Mouse (Mus musculus) intestine, postnatal 0 days (tissue): ENCODE results near the gene Cd3e. TPM values are rescaled to one million over a fixed set of nuclear protein-coding genes. Genes with fewer than 3 reads are reported as not detected.
A peak's percentile ranks its signal among the peaks of the same experiment; 100 is the strongest.

ENCODE experiments used
- ATAC-seq: fragments of 200-750 bp; cut with Nextera tagmentation; 2 replicates; pipeline ENCODE4 v1.8.0; 2017; ENCODE audit warnings: mild to moderate bottlenecking, moderate TSS enrichment, moderate library complexity
- H3K27ac ChIP-seq: fragments of 300-500 bp; sonication (generic); 2 replicates; pipeline ENCODE4 v1.5.1; 2014; ENCODE audit warnings: mild to moderate bottlenecking, low read depth, low read length, moderate library complexity
- H3K27me3 ChIP-seq: fragments of 300-500 bp; sonication (generic); replicated peaks from 2 replicates; pipeline ENCODE4 v1.6.1; 2014; ENCODE audit warnings: low read length, mixed read lengths; ENCODE audit not compliant: control insufficient read depth, insufficient read depth
- H3K36me3 ChIP-seq: fragments of 300-500 bp; sonication (generic); 2 replicates; pipeline ENCODE4 v1.6.1; 2014; ENCODE audit warnings: mild to moderate bottlenecking, moderate library complexity; ENCODE audit not compliant: control insufficient read depth, insufficient read depth
- H3K4me1 ChIP-seq: fragments of 300-500 bp; sonication (generic); replicated peaks from 2 replicates; pipeline ENCODE4 v1.6.1; 2014; ENCODE audit warnings: antibody characterized with exemption, low read length, mixed read lengths; ENCODE audit not compliant: control insufficient read depth, insufficient read depth
- H3K4me2 ChIP-seq: fragments of 300-500 bp; sonication (generic); replicated peaks from 2 replicates; pipeline ENCODE4 v1.6.1; 2014; ENCODE audit warnings: low read depth, mild to moderate bottlenecking, moderate library complexity
- H3K4me3 ChIP-seq: fragments of 300-500 bp; sonication (generic); 2 replicates; pipeline ENCODE4 v1.5.1; 2014; ENCODE audit warnings: low read depth, low read length
- H3K9ac ChIP-seq: fragments of 300-500 bp; sonication (generic); 2 replicates; pipeline ENCODE4 v1.6.1; 2014; ENCODE audit warnings: mild to moderate bottlenecking, low read depth, low read length
- H3K9me3 ChIP-seq: fragments of 300-500 bp; sonication (generic); 2 replicates; pipeline ENCODE4 v1.6.1; 2016; ENCODE audit warnings: mixed run types; ENCODE audit not compliant: control insufficient read depth
- CTCF ChIP-seq: sonication (generic); IDR thresholded peaks from 2 replicates; pipeline ENCODE4 v1.5.1; 2016; ENCODE audit warnings: low read depth, mild to moderate bottlenecking, control low read depth, antibody characterized with exemption, moderate library complexity
- WGBS: fragments of 180-500 bp; shearing (Covaris S2); extraction: QIAGEN DNeasy Blood & Tissue Kit; methylation state at CpG from one replicate; pipeline ENCODE4 v1.1.7; 2014; 5-methylcytosine and 5-hydroxymethylcytosine counted together
- polyA plus RNA-seq: library from polyadenylated mRNA; unstranded; fragments of >200 nt; fragmentation: Nextera tagmentation; extraction: Ambion mirVana; gene quantifications from 2 replicates; pipeline ENCODE4 v1.2.1, GENCODE M21; 2015

Cd3e gene
- polyA plus RNA-seq, 1 experiment from 2014 or later, result 0.74 TPM

DNA sequence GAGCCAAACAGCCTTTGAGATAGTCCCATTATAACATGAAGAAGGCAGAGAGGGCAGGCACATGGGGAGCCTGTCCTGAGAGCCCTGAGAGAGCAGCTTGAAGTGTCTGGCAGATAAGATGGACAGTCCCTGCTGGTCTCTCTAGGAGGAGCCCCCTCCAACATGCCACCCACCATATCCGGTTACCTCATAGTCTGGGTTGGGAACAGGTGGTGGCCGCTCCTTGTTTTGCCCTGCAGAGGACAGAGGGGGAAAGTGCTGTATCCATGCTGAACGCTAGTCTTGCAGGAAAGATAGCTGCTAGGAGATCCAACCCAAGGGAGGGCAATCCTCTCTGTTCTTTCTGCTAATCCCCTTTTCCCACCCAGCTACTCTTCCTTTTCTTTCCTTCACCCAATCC lies 9.2 kb downstream of the Cd3e start:
- no peak overlapping the region for H3K9ac ChIP-seq
- TF ChIP-seq CTCF, result no peak
- 0 out of 2 replicates have a peak, but pooled peaks cover 3% of the 10 kb centered on the region for H3K27me3 ChIP-seq
- H3K4me3 ChIP-seq, result no peak overlapping the region
- H3K27ac ChIP-seq, result no peak overlapping the region
- H3K4me2 ChIP-seq, result no peak overlapping the region
- ATAC-seq, result no peak
- no peaks in the 10 kb centered on the region for H3K4me1 ChIP-seq
- 56% methylated on average over 3 of the region's 3 CpGs for WGBS
- H3K36me3 ChIP-seq, result no peaks in the 10 kb centered on the region
- no peaks in the 10 kb centered on the region for H3K9me3 ChIP-seq

DNA sequence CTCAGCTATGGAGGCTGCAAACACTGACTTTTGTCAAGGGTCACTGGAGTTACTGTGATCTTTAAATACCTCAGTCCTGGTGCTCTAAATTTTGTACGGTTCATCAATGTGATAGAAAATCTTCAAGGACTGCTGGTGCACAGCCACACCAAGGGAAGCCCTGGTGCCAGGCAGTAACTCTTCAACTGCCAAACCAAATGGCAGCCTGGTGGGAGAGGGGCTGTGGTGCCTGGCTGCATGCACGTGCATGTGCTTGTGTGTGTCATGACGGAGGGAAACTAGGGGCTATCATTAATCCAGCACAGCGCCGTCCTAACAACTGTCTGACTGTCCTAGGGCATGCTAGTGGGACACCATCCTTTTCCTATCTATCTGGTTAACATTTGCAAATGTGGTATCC lies 9.7 kb downstream of the Cd3e start:
- H3K4me3 ChIP-seq, result no peak overlapping the region
- H3K9me3 ChIP-seq, result no peaks in the 10 kb centered on the region
- TF ChIP-seq CTCF, result no peak
- no peaks in the 10 kb centered on the region for H3K36me3 ChIP-seq
- ATAC-seq, result no peak
- 79% methylated on average over 5 of the region's 5 CpGs for WGBS
- no peak overlapping the region for H3K9ac ChIP-seq
- H3K4me2 ChIP-seq, result no peak overlapping the region
- no peak overlapping the region for H3K27ac ChIP-seq
- 0 out of 2 replicates have a peak, but pooled peaks cover 3% of the 10 kb centered on the region for H3K27me3 ChIP-seq
- no peaks in the 10 kb centered on the region for H3K4me1 ChIP-seq

DNA sequence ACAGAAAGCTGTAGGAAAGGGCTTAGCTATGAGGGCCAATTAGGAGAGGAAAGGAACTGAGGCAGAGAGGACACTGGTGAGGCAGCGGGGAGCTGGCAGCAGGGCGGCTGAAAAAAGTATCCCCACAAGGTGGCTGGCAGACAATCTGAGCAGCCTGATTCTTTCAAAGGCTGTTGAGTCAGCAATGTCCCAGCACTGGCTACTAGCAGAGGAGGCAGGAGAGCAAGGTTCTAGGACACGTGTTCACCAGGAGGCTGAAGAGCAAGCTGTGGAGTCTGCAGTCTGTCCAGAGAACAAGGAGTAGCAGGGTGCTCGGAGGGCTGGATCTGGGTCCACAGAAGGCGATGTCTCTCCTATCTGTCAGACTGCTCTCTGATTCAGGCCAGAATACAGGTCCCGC lies 10.3 kb downstream of the Cd3e start:
- H3K4me3 ChIP-seq, result no peak overlapping the region
- 55% methylated on average over 6 of the region's 6 CpGs for WGBS
- no peaks in the 10 kb centered on the region for H3K4me1 ChIP-seq
- no peak overlapping the region for H3K4me2 ChIP-seq
- peak; percentile 31; the same call in 1 of the 2 replicates for TF ChIP-seq CTCF
- 0 out of 2 replicates have a peak, but pooled peaks cover 3% of the 10 kb centered on the region for H3K27me3 ChIP-seq
- no peak overlapping the region for H3K27ac ChIP-seq
- H3K36me3 ChIP-seq, result no peaks in the 10 kb centered on the region
- no peak overlapping the region for H3K9ac ChIP-seq
- H3K9me3 ChIP-seq, result no peaks in the 10 kb centered on the region
- peak; percentile 56 for ATAC-seq

DNA sequence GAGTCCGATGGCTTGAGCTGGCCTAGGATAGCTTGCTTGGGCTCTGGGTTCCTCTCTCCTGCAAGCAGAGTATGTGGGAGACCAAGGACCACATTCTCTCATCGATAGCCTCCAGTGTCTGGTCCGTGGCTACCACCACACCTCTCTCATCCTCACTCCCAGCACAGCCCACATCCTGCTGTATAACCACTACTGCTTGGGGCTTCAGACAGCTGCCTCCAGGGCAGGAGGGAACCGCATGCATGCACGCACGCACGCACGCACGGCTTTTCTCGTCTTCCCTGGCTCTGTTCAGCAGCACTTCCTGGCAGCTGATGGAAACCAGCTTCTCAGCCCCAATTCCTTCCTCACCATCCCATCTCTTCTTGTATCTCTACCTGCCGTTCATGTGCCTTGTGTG lies 11.3 kb downstream of the Cd3e start:
- Histone ChIP-seq H3K9me3 (no peaks in the 10 kb centered on the region), H3K4me2 (no peak overlapping the region), H3K36me3 (no peaks in the 10 kb centered on the region), H3K4me1 (no peaks in the 10 kb centered on the region), H3K27me3 (0 out of 2 replicates have a peak, but pooled peaks cover 3% of the 10 kb centered on the region), H3K4me3 (no peak overlapping the region), H3K9ac (no peak overlapping the region), H3K27ac (no peak overlapping the region)
- 51% methylated on average over 11 of the region's 11 CpGs for WGBS
- ATAC-seq, result no peak
- TF ChIP-seq CTCF, result no peak

DNA sequence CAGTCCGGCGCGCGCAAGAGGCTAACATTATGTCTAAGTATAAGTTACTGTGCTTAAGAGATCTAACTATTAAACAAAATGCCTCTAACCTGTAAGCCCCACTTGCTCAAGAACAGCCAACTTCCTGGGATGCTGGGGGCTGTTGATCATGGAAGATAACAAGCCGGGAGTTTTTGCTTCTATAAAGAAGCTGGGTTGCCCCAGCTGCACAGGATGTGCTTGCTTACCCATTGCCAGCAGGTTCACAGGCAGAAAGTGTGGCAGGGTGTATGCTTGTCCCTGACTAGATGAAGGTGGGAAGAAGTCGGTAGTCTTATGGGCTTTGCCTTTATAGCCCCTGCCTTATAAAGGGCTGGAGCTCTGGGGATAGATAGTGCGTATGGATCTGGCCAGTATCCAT lies 12.8 kb downstream of the Cd3e start:
- H3K27me3 ChIP-seq, result no peaks in the 10 kb centered on the region
- ATAC-seq, result no peak
- no peak overlapping the region for H3K4me3 ChIP-seq
- no peak overlapping the region for H3K27ac ChIP-seq
- H3K4me2 ChIP-seq, result no peak overlapping the region
- WGBS, result 93% methylated on average over 7 of the region's 7 CpGs
- no peaks in the 10 kb centered on the region for H3K36me3 ChIP-seq
- no peak overlapping the region for H3K9ac ChIP-seq
- no peak for TF ChIP-seq CTCF
- H3K4me1 ChIP-seq, result no peaks in the 10 kb centered on the region
- no peaks in the 10 kb centered on the region for H3K9me3 ChIP-seq

DNA sequence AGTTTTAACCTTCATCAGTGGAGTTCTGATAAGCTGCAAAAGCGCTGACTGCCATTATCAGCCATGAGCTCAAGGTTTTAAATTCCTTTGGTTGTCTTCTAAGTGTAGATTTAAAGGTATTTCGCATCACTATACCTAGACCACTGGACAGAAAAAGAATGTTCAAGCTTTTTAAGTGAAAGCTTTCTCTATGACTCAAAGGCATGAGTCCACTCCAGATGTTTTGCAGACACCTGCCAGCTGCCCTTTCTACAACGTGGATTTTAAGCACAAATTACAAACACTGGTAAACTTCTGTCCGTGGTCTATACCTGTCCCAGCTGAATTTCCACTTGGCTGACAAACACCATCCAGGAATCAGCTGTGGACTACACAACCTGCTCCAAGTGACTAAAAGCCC lies 14.5 kb downstream of the Cd3e start:
- no peak overlapping the region for H3K4me2 ChIP-seq
- no peaks in the 10 kb centered on the region for H3K9me3 ChIP-seq
- no peak overlapping the region for H3K4me3 ChIP-seq
- ATAC-seq, result no peak
- H3K36me3 ChIP-seq, result no peaks in the 10 kb centered on the region
- no peaks in the 10 kb centered on the region for H3K4me1 ChIP-seq
- H3K27me3 ChIP-seq, result no peaks in the 10 kb centered on the region
- no peak overlapping the region for H3K9ac ChIP-seq
- WGBS, result 66% methylated on average over 4 of the region's 4 CpGs
- no peak for TF ChIP-seq CTCF
- no peak overlapping the region for H3K27ac ChIP-seq

DNA sequence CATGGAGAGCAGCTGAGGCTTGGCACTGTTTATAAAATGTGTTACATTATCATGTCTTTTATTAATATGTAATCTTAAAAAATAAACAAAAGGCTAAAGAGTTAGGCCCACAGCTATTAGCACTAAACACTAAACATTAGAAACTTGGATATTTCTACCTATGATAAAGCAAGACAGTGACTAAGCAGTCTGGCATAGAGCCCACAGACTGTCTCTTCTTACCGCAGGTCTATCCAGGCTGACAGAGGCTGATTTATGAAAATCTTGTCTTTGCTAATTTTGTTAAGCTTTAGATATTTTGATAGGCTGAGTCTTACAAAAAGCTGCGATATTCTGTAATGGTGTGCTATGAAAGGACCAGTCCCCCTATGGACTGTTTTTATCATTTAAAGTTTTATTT lies 16.2 kb downstream of the Cd3e start:
- Histone ChIP-seq H3K9me3 (no peaks in the 10 kb centered on the region), H3K4me3 (no peak overlapping the region), H3K27me3 (no peaks in the 10 kb centered on the region), H3K4me1 (no peaks in the 10 kb centered on the region), H3K27ac (no peak overlapping the region), H3K36me3 (no peaks in the 10 kb centered on the region), H3K4me2 (no peak overlapping the region), H3K9ac (no peak overlapping the region)
- TF ChIP-seq CTCF, result no peak
- 91% methylated on average over 2 of the region's 2 CpGs for WGBS
- no peak for ATAC-seq
